Mouse (Mus musculus): ENCODE data around the gene Dhx33. TPM values are rescaled to one million over a fixed set of nuclear protein-coding genes. Genes with fewer than 3 reads are reported as not detected.

The Dhx33 gene
- 10 to 100 TPM; 10.7 to 13.3 TPM for total RNA-seq (2021)
- long read RNA-seq, experiment 1, full-length matches to known transcripts, result 5 of 8 reads
- long read RNA-seq, experiment 1, partial matches to known transcripts, result 1 of 8 reads
- long read RNA-seq, experiment 1, other reads (novel, unspliced or antisense), result 2 of 8 reads
- long read RNA-seq, experiment 2, full-length matches to known transcripts, result 4 of 8 reads
- long read RNA-seq, experiment 2, partial matches to known transcripts, result 3 of 8 reads
- long read RNA-seq, experiment 2, other reads (novel, unspliced or antisense), result 1 of 8 reads

DNA sequence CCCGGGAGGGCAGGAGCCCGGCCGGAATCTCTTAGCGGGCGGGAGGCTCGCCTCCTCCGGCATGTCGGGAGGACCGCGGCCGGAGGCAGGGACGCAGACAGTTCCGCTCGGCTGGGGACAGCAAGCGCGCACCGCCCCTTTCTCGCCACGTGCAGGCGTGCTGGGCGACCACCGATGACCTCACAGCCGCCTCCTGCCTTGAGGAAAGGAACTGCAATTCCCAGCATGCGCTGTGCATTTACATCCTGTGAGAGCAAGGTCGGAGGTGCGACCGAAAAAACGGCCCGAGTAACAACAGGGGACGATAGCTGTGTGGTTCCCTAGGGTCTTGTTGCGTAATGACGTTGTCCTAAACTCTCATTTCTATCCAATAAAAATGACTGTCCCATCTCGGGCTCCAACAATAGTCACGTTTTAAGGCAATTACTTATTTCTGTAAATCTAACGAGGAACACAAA is at the start of gene Dhx33:
Gene Dhx33 (minus strand): TSS at position 122 of the 458 bp plus-strand sequence.
- DNase-seq, result peak; percentile 91

DNA sequence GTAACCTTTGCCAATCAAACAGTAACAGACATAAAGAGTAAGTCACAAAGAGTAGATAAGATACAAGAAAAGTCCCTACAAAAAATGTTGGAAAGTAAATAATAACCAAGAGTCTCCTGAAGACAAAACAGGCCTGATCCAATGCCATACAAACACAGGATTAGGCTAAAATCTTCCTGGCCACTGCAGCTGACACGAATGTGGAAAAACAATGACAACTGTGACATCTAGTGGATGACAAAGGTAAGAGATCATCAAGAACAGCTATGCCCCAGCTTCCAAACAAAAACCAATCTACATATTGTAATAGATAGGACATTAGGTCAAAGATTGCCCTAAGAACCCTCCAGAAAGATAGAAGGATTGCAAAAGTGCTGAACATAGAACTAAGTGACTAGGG is 48.3 kb upstream of the Dhx33 start:
- DNase-seq, result no peak

DNA sequence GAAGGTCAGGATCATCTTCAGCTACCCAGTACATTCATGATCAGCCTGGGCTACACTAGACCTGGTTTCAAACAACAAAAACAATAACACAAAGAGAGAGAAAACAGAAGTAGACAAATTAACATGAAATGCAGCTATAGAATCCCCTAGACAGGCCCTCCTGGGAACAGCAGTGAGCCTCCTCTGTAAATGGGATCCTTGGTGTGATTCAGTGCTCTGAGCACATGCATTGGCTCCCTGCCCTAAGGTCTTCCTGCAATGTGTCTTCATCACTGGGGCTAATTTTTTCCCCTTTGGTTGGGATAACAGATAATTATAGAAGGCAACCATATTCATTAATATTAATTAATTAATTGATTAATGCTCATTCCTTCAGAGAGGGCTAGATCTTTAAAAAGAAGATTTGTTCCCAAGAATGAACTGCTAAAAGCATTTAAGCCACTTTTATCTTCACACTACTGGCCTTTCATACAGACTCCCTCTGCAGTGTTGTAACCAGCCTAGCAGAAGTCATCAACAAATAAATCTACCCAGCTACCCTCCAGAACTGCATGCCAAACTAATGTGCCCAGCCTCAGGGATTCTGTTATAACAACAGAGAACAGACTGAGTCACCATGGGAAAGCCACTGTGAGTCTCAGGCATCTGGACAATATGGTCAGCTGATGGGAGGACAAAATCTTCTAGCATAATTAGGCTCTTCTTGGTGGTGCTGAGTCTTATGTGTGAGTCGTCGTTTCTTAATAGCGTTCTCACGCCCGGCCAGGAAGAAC is 35.5 kb upstream of the Dhx33 start:
- DNase-seq, result no peak

DNA sequence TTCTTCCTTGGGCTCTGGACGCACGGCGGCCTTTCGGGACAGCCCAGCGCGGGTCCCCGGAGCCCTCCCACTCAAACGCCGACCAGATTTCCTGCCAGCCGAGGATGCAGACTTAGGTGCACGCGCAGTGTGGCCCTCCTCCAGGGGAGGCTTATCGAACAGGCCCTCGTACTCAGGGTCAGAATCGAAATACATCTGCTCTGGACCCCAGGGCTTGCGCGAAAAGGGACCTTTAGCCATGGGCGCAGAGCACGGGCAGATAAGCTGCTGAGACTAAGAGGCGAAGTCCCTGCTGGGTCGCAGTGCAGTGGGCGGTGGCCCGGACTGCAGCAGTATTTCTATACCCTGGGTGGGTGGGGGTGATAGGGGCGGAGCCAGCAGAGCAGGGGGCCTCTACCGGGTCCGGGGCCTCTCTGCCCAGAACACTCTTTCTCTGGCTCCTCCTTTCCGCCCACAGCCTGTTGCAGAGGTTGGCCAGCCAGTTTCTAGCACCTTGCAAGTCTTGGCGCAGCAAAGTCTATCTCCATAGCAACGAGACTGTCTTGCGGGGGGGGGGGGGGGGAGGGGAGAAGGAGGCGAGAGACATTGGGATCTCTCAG is 29.0 kb upstream of the Dhx33 start, which contains the start of gene 6330403K07Rik:
Gene 6330403K07Rik (minus strand): TSS at position 351 of the 599 bp plus-strand sequence.
- DNase-seq, result peak; percentile 39

DNA sequence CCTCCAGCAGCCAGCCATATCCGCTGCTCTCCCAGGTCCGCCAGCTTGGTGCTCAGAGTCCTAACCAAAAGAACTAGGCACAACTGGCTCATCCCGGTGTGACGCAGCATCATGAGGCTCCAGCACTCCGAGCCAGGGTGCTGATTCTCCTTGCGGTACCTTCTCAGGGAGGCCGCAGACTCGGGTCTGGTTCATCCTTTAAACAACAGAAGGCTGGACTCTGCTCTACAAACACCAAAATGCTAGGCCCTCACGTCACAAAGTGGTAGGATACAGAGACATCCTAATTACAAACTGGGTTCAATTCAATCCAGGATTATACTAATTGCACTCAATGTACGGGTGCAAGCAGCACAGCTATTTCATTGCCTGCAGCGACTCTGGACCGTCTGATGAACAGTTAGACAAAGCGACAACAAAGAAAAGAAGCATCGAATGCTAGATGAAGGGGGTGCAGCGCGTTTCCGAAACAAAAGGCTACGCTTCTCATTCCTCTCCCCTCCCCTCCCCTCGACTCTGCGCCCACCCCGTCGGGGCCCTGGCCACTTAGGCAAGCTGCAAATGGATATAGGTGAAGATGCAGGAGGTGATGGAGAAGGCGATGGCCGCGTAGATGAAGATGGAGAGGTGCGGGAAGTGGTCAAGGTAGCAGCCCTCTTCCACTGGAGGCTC is 28.4 kb upstream of the Dhx33 start:
- DNase-seq, result peak; percentile 5

DNA sequence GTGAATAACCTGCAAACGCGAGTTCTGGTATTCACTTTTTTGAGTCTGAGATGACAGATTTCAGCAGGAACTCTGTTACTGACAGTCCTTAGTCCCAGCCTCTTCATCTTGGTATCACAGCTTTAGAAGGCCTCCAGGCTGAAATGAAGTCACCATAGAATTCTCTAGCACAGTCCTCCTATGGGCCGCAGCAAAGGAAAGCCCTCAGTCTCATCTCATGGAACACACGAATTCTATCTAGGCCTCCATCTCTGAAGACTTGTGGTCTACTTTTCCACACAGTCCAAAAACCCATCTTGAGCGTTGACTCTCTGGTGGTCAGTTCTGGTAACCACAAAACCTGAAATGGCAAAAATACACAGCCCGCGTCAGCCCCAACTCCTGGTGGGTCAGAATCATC is 27.8 kb upstream of the Dhx33 start:
- DNase-seq, result no peak

DNA sequence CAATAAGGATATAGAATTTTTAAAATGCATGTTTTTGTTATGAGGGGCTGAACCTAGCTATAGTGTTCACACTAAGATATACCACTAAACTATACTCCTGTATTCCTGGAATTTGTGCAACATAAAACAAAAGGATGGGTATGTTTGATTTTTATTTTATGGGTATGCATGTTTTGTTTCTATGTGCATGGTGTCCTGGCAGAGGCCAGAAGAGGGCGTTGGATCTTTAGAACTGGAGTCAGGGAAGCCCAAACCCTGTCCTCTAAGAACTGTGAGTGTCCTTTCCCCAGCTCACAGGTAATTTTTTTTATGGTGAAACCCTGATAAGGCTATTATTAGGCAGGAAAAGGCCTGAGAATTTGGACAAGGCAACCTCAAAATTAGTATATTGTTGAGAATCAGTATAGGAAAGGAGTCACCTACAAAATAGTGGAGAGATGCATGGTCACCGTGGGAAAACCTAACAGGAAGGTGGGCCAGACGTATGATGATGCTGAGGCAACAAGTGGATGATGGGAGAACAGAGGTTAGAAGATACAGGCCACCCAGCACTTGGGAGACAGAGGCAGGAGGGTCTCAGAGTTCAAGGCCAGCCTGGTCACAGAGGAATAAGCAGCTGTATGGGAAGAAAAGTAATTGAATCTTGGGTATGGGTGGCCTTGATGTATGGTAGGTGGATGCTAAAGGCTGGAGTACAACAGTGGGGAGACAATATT is 25.3 kb upstream of the Dhx33 start:
- no peak for DNase-seq

DNA sequence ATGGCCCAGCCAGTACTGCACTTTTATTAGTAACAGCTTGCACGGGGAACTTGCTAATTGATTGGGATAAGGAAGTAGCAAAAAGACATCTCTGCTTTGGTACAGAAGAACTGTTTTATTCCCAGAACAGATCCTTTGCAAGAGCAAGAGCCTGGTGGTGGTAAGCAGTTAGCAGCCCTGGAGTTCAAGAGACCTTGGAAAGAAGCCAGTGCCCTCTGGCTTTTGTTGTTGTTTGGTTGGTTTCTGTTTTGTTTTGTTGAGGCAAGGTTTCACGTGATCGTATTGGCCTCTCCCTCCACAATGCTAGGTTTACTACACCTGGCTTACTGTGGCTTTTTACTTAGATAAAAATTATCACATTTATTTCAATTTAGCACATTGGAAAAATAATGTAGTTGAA is 24.0 kb upstream of the Dhx33 start:
- DNase-seq, result no peak

DNA sequence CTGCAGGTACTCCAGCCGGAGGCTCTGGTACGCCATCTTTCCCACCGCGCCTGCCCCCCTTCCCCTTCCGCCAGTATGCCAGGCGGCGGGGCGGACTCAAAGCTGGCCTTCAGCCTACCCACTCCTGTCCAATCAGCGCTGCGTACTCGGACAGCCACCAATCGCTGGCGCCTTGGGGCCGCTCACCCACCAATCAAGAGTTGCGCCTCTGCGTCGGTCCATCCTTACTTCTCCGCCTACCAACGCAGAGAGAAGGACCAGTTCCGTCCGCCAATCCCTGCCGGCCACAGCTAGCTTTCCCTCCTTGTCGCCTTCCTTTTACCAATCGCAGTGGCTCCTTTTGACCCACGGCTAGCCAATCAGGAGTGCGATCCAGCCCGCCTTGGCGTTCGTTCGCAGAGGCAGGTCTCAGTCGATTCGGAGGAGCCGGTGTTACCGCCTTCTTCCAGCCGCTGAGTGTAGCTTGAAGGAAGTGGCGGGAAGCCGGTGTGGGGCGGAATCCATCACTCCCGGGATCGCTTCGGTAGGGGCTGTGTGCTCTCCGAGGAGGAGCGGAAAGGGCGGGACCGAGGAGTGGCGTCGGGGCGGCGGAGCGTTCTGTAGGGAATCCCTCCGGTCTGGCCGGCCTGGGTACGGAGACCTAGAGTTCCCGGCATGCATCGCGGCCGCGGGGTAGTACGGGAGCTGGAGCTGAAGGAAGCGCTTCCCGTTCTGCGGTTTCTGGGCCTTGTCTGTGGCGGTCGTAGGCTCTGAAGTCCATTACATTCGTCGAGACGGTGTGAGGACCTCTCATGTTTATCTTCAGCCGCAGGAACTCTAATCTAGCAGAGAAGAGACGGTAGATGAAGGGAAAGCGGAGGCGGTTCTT is 15.2 kb upstream of the Dhx33 start, which contains the start of the genes Mis12 and Derl2:
Gene Mis12 (plus strand): TSS at position 411 of the 868 bp plus-strand sequence.
Gene Derl2 (minus strand): TSS at position 641 of the 868 bp plus-strand sequence.
- DNase-seq, result peak; percentile 94

DNA sequence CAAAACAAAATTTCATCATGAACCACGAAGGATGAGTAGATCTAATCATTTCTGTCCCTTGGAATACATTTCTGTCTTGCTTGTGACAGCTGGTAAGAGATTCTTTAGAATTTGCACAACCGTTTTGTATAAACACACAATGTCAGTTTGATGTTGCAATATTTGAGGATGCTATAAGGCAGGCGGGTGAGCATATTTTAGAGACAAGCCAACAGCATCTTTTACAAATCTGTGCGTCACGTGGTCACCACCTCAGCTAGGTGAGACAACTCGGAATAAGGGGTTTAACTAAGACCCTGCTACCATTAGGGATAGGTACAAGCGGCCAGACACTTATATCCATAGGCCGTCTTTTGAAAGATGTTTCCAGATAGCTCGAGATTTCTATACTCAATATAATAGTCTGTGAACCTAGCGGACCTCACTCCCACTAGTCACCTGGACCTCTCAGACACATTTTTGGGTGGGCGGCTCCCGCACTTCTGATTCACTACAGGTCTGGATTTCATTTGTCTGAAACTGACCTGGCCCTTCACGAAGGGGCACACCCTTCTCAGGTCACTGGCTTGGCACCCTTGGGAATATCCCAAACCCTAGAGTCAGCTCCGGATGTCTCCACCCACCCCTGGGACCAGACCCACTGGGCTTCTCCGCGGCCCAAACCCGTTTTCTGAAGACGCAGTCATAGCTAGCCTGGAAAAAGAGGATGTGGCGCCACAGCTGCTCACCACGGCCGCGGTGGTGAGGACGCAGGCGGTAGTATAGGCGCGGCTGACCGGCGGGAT is 14.4 kb upstream of the Dhx33 start:
- no peak for DNase-seq

DNA sequence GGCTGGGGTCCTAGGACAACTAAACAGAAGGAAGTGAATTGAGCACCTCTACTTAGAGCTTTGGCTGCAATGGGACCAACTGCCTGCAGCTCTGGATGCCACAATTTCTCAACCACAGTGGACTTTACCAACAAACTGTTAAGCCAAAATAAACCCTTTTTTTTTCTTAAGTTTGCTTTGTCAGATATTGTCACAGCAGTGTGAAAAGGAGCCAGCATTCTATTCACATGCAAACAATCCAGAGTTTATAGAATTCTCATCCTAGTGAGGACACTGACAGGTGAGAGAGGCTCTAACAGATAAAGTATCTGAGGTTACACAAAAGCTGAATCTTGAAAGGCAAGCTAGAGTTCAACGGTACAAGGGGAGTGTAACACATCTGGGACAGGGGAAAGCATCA is 12.8 kb upstream of the Dhx33 start:
- no peak for DNase-seq

DNA sequence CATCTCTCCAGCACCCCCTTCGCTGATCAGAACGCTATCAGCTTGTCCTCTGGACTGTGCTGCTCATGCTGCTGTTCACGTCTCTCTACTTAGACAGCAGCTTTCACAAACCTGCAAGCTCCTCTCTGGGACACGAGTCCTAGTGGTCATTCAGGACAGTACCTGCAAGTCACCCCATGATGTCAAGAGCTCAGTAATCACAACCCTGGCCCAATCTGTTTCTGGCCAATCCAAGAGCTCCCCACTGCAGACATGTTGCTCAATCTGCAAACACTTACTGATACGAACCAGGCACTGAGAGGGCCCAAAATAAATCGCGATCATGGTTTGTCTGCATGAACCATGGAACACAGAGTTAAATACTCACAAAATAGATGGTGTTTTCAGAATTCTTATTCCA is 8.5 kb upstream of the Dhx33 start:
- DNase-seq, result no peak

DNA sequence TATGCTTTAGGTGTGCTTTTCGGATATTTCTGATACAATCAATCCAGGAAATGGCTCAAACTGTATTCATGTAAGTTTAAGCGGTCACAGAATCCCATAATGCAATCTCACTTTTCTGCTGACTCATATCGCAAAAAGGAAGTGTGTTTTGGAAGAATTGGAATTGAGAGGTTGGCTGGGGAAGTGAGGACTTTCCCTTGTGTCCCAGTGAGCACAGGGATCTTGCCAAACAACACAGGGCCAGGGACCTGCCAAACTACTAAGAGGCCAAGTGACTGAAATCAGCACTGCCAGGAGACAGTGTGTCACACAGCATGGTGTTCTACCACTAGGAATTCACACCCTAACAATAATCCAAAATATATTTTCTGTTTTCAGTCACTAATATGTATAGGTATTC is 4.1 kb upstream of the Dhx33 start:
- no peak for DNase-seq

DNA sequence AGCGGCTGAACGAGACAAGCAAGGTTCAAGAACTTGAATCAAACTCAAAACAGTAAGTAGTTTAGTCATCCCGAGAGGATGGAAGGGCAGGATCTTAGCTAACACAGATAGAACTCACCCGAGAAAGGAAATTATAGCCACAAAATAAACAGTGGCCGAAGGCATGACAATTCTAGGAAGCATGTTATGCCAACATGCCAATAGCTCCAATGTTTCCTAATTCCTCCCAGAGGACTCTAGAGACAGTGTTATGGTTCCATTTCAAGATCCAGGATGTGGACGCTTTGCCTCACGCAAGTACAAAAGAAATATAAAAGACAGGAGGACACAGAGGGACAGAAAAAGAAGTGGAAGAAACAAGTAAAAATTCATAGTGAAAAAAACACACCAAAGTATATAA is 3.6 kb upstream of the Dhx33 start:
- DNase-seq, result no peak

DNA sequence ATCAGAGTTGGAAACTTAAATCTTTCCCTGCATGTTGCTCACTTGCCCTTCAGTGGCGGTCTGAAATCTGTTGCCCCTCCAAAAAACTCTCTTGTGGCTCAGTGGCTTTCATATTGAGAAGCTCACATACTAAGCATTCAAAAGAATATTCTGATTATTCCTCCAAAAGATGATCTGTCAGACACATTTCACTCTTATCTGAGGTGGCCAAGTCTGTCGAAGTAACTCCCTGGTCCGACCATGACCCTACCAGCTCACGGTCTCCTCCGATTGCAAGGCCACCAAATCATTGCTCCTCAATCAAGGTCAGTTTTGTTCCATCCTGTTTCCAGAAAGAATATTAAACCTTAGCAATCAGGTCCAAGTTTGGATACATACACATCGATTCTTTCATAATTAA is 2.8 kb upstream of the Dhx33 start:
- no peak for DNase-seq

DNA sequence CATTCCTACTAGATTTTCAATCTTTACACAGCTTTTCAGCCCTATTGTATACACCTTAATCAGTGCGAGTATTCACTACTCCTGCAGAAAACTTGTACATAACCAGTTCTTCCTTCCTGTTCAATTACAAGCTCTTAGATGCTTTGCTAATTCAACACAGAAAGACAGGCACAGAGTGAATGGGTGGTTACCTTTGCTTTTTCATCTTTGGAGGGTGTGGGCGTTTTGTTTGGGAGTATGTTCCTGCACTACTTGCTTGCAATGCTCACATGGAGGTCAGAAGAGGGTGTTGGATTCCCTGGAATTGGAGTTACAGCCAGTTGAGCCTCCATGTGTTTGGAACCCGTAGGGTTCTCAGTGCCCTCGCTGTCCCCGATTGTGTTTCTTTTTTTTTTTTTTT is 809 bp upstream of the Dhx33 start:
- DNase-seq, result no peak

DNA sequence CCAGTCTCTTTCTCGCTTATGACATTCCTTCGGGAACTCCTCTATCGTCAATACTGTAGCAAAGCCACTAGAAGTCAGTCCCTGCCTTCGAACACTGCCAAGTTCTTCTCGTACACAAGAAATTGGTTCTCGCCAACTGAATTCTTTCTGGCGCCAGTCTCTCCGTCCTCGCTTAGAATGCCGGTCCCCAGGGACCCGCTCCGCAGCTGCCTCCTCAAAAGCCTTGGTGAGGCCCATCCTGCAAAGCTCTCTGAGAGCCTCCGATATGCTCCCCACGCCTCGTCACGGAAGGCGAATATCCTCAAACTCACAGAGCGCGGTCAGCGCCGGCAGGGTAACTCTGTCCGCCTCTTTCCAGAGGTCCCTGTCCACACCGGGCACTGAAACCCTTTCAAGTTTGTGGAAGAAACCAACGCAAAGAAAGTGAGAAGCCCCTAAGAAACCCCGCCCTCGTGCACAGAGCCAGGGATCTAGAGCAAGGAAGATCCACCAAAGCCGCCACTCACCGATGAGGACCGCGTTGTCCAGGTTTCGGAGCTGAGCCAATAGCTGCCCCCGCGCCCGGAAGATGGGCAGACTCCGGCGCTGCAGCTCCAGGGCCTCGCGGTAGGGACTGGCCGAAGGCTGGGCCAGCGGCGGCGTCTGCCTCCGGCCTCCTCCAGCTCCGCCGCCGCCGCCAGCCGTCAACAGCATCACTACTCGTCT is 474 bp downstream of the Dhx33 start:
- DNase-seq, result peak; percentile 35

DNA sequence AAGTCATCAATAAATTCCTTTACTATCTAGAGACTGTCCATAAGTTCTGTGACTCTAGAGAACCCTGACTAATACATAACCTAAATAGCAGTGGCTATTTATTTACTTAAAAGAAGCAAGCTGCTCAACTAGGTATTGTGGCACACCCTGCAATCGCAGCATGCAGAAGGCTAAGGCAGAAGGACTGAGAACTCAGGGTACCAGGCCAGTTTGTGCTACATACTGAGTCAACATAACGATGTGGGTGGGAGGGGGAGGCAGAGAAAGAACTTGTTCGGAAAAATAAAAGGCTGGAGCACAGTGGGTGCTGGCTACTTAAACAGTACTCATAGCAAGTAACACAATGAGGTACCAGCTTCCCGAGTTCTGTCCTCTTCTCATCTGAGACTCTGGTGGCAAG is 3.1 kb downstream of the Dhx33 start:
- no peak for DNase-seq

DNA sequence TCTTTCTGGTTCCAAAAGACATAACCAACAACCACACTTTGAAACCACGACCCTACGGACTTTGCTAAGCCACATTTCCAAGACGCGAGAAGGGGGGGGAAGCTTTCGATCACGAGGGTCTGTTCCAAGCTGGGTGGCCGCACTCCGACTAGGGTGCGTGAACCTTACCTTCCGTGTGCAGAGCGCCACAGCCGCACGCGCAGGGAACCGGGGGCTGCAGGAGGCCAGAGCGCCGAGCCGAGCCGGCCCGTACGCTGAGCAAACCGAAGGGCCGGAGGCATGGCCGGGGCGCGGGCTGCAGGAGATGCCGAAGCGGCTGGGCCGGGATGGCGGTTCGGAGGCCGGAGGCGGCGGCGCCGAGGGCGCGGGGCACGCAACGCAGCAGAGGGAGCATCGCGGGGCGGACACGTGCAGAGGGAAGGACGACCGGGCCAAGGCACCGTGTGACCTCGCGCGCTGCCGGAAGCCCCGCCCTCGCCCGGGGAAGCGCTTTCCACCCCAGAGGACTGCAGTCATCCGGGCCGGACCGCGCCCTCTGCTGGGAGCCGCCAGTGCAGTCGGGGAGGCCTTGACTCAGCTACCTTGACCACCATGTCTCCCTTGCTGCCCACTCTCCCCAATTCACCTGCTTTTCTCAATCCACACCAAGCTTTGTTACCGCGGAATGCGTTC is 21.5 kb downstream of the Dhx33 start, which contains the start of gene C1qbp:
Gene C1qbp (minus strand): TSS at position 470 of the 672 bp plus-strand sequence.
- peak; percentile 99 for DNase-seq

All from gastrocnemius, postnatal 10 days (tissue).